In genomic region chr2:68860391-68860790, GRCm38 (mm10) we compare ENCODE assay signal across 10 mouse cellular contexts. TPM values are rescaled to one million over a fixed set of nuclear protein-coding genes. Genes with fewer than 3 reads are reported as not detected.
DNase-seq lines count a peak whose midpoint lies in the region; ATAC-seq and TF ChIP-seq lines count a peak whose summit lies in the region.
"Had no signal": no experiment of that assay in that cellular context is flagged by ENCODE, and none has a peak within 500 bp of the region (broad histone marks: within the 10 kb centered on the region; RNA-seq: fewer than 3 reads in every experiment).

No protein-coding gene starts in this region.

- ATAC-seq in heart, embryonic 14.5 days (ENCODE audit: insufficient number of reproducible peaks, insufficient read depth, low FRiP score, low read depth): no peak
- no peak for ATAC-seq in embryonic facial prominence, embryonic 15.5 days (ENCODE audit: insufficient number of reproducible peaks, low FRiP score, low TSS enrichment, low read depth)
- no peak for ATAC-seq in limb, embryonic 11.5 days (ENCODE audit: insufficient number of reproducible peaks, low FRiP score, low TSS enrichment, low read depth)

- TF ChIP-seq CTCF in thymus, adult 2 months (IDR thresholded peaks at IDR 0.05; ENCODE audit: borderline replicate concordance, control insufficient read depth, extremely low read depth, insufficient read depth, low read length, poor library complexity): no peak

- H3K4me1 ChIP-seq in heart, embryonic 14.5 days (ENCODE audit: control insufficient read depth in 2 of 2, insufficient read depth in 2 of 2, low read length in 2 of 2): peaks cover 0 to 15% of the 10 kb centered on the region in 2 experiments; a peak in 3 of 4 replicates
- peaks cover 14% of the 10 kb centered on the region for H3K4me1 ChIP-seq in embryonic facial prominence, embryonic 15.5 days
- H3K4me1 ChIP-seq in limb, embryonic 11.5 days (ENCODE audit: control insufficient read depth, insufficient read depth, low read length): no peaks in the 10 kb centered on the region
- no peaks in the 10 kb centered on the region for H3K4me1 ChIP-seq in thymus, adult 2 months (replicated peaks; ENCODE audit: control insufficient read depth, insufficient read depth, low read length)

- H3K9ac ChIP-seq in heart, embryonic 14.5 days (ENCODE audit: low read length): no peak overlapping the region; the same call in 1 of the 2 replicates
- no peak overlapping the region for H3K9ac ChIP-seq in embryonic facial prominence, embryonic 15.5 days
- no peak overlapping the region for H3K9ac ChIP-seq in limb, embryonic 11.5 days (ENCODE audit: low read length)

- 0 out of 2 replicates have a peak, but pooled peaks cover 3% of the 10 kb centered on the region for H3K27me3 ChIP-seq in heart, embryonic 14.5 days (ENCODE audit: control insufficient read depth, insufficient read depth, low read length)
- no peaks in the 10 kb centered on the region for H3K27me3 ChIP-seq in embryonic facial prominence, embryonic 15.5 days
- no peaks in the 10 kb centered on the region for H3K27me3 ChIP-seq in limb, embryonic 11.5 days (ENCODE audit: control insufficient read depth, insufficient read depth, low read length)
- H3K27me3 ChIP-seq in myocyte (ENCODE audit: control insufficient read depth, insufficient read depth, insufficient read length): no peaks in the 10 kb centered on the region
- no peaks in the 10 kb centered on the region for H3K27me3 ChIP-seq in thymus, adult 2 months (ENCODE audit: control insufficient read depth, insufficient read depth, low read length)

- no peak for TF ChIP-seq POLR2A in myocyte (IDR thresholded peaks at IDR 0.05; ENCODE audit: insufficient read length, low read depth)
- TF ChIP-seq POLR2A in thymus, adult 2 months (IDR thresholded peaks at IDR 0.05; ENCODE audit: control insufficient read depth, extremely low read depth, insufficient read depth, low read length, poor library complexity): no peak

- DNase-seq in heart, adult 18-20 months: no peak
- no peak for DNase-seq in limb, embryonic 11.5 days (ENCODE audit: low spot score)
- DNase-seq in MN1 (ENCODE audit: low spot score): no peak
- no peak for DNase-seq in retina, postnatal 1 day
- no peak for DNase-seq in thymus, adult 2 months
- DNase-seq: cerebellum, adult 8-10 months; kidney, adult 9 months had no signal

- H3ac ChIP-seq in myocyte (ENCODE audit: control insufficient read depth, insufficient read length): no peak overlapping the region

- no peak overlapping the region for H3K4me3 ChIP-seq in heart, embryonic 14.5 days (ENCODE audit: control insufficient read depth in 1 of 2, insufficient read depth in 1 of 2, low read depth in 1 of 2, low read length in 2 of 2)
- H3K4me3 ChIP-seq in embryonic facial prominence, embryonic 15.5 days (replicated peaks): peak overlapping the region; percentile 90; the same call in 1 of the 2 replicates
- no peak overlapping the region for H3K4me3 ChIP-seq in limb, embryonic 11.5 days (ENCODE audit: low read depth, low read length)
- peak overlapping the region; percentile 89 for H3K4me3 ChIP-seq in myocyte
- H3K4me3 ChIP-seq in thymus, adult 2 months (ENCODE audit: control insufficient read depth, insufficient read depth, low read length): no peak overlapping the region

- WGBS in heart, embryonic 14.5 days: 68% methylated on average over 2 of the region's 2 CpGs
- WGBS in embryonic facial prominence, embryonic 15.5 days: 59% methylated on average over 2 of the region's 2 CpGs
- WGBS in limb, embryonic 11.5 days: 64% methylated on average over 2 of the region's 2 CpGs
- WGBS in thymus, adult 2 months: 81% methylated on average over 2 of the region's 2 CpGs

- no peak overlapping the region for H3K27ac ChIP-seq in heart, embryonic 14.5 days (replicated peaks in 1 of 2; ENCODE audit: control insufficient read depth in 1 of 2, insufficient read depth in 1 of 2, low read depth in 2 of 2, low read length in 2 of 2)
- no peak overlapping the region for H3K27ac ChIP-seq in embryonic facial prominence, embryonic 15.5 days (replicated peaks)
- H3K27ac ChIP-seq in limb, embryonic 11.5 days (replicated peaks; ENCODE audit: low read depth, low read length): no peak overlapping the region
- H3K27ac ChIP-seq in thymus, adult 2 months (ENCODE audit: control insufficient read depth, insufficient read depth, low read length): no peak overlapping the region

- no peaks in the 10 kb centered on the region for H3K36me3 ChIP-seq in heart, embryonic 14.5 days (ENCODE audit: control insufficient read depth, insufficient read depth, low read length)
- no peaks in the 10 kb centered on the region for H3K36me3 ChIP-seq in embryonic facial prominence, embryonic 15.5 days
- H3K36me3 ChIP-seq in limb, embryonic 11.5 days (ENCODE audit: control insufficient read depth, insufficient read depth, low read length): no peaks in the 10 kb centered on the region
- no peaks in the 10 kb centered on the region for H3K36me3 ChIP-seq in myocyte (ENCODE audit: control insufficient read depth, insufficient read depth)
- no peaks in the 10 kb centered on the region for H3K36me3 ChIP-seq in thymus, adult 2 months (ENCODE audit: control insufficient read depth, insufficient read depth, low read length)

- H3K9me3 ChIP-seq in heart, embryonic 14.5 days (ENCODE audit: control insufficient read depth, low read length): no peaks in the 10 kb centered on the region
- no peaks in the 10 kb centered on the region for H3K9me3 ChIP-seq in embryonic facial prominence, embryonic 15.5 days (replicated peaks)
- no peaks in the 10 kb centered on the region for H3K9me3 ChIP-seq in limb, embryonic 11.5 days (ENCODE audit: control insufficient read depth, low read length)

- H3K79me2 ChIP-seq in myocyte (ENCODE audit: control insufficient read depth, insufficient read depth): peaks cover 40% of the 10 kb centered on the region

- peak overlapping the region; percentile 90 for H3K4me2 ChIP-seq in heart, embryonic 14.5 days (ENCODE audit: low read length)
- peak overlapping the region; percentile 82; the same call in 1 of the 2 replicates for H3K4me2 ChIP-seq in embryonic facial prominence, embryonic 15.5 days (replicated peaks)
- H3K4me2 ChIP-seq in limb, embryonic 11.5 days (ENCODE audit: low read depth, severe bottlenecking): peak overlapping the region; percentile 82
- peak overlapping the region; percentile 84 for H3K4me2 ChIP-seq in myocyte (ENCODE audit: low read depth)

TF ChIP-seq in myocyte, 11 proteins besides CTCF, POLR2A, EP300 and RAD21:
- no peak for TF ChIP-seq TCF12 (IDR thresholded peaks at IDR 0.05; ENCODE audit: insufficient read depth, poor library complexity, severe bottlenecking)
- TF ChIP-seq MYOD1 (IDR thresholded peaks at IDR 0.05; ENCODE audit: control insufficient read depth in 1 of 3, insufficient read length in 2 of 3, low read depth in 2 of 3): no peak
- no peak for TF ChIP-seq E2F4 (IDR thresholded peaks at IDR 0.05; ENCODE audit: insufficient read depth)
- TF ChIP-seq CEBPB (IDR thresholded peaks at IDR 0.05; ENCODE audit: insufficient read depth, poor library complexity, severe bottlenecking): no peak
- no peak for TF ChIP-seq SRF (IDR thresholded peaks at IDR 0.05; ENCODE audit: control insufficient read depth, insufficient read length, low read depth)
- no peak for TF ChIP-seq MAX (IDR thresholded peaks at IDR 0.05; ENCODE audit: low read depth)
- TF ChIP-seq MYOG (IDR thresholded peaks at IDR 0.05; ENCODE audit: control insufficient read depth in 1 of 3, insufficient read depth in 1 of 3, insufficient read length in 2 of 3, low read depth in 2 of 3): no peak
- TF ChIP-seq REST (IDR thresholded peaks at IDR 0.05; ENCODE audit: insufficient read depth, insufficient read length): no peak
- TF ChIP-seq USF1 (IDR thresholded peaks at IDR 0.05; ENCODE audit: low read depth): no peak
- no peak for TF ChIP-seq TCF3 (IDR thresholded peaks at IDR 0.05; ENCODE audit: insufficient read length, low read depth)
- no peak for TF ChIP-seq POLR2AphosphoS2 (IDR thresholded peaks at IDR 0.05; ENCODE audit: insufficient read length, low read depth)
TF ChIP-seq in myocyte: peak in this region for 0.

RNA-seq across cellular contexts. Expression of gene Cers6, which starts 0.8 kb away (rescaled TPM):
- polyA plus RNA-seq in heart, embryonic 14.5 days (2014; fragmentation: Nextera tagmentation; extraction: Ambion mirVana): 32.0 and 34.4 TPM in 2 replicates
- 10 to 100 TPM in 1 of 2 experiments, 1 to 10 TPM in 1; 7.9 to 11.4 TPM for total RNA-seq in heart, adult 18-20 months (2021)
- 29.6 and 34.3 TPM in 2 replicates for polyA plus RNA-seq in embryonic facial prominence, embryonic 15.5 days (2015; fragmentation: Nextera tagmentation; extraction: Ambion mirVana)
- 26.8 and 27.8 TPM in 2 replicates for polyA plus RNA-seq in limb, embryonic 11.5 days (2014; fragmentation: Nextera tagmentation; extraction: Ambion mirVana)
- 16.5 TPM for polyA plus RNA-seq in myocyte (2012; fragmentation: generic; extraction: Trizol)
- polyA plus RNA-seq in thymus, adult 2 months (2012; rRNA removed): 20.7 and 21.1 TPM in 2 replicates

Comparison
In these comparisons a context has a peak if more than half of its experiments do, and no peak if none do; other contexts are left out.
1. H3K4me3 ChIP-seq: peak in embryonic facial prominence, embryonic 15.5 days (single experiment) and myocyte (single experiment); none in heart, embryonic 14.5 days (0 of 2), limb, embryonic 11.5 days (single experiment) and thymus, adult 2 months (single experiment).
2. Peak in every context shown above with its lines, with median percentiles within 50 percentile points of each other: H3K4me2 ChIP-seq.